Mouse (Mus musculus) stomach, postnatal 0 days (tissue): ENCODE data around the gene Sult1a1. TPM values are rescaled to one million over a fixed set of nuclear protein-coding genes. Genes with fewer than 3 reads are reported as not detected.

Experiments
- ATAC-seq: fragments of 200-750 bp; cut with Nextera tagmentation; 2 replicates; pipeline ENCODE4 v1.8.0; 2017; ENCODE audit not compliant: low FRiP score, low TSS enrichment
- DNase-seq: peaks from one replicate; pipeline ENCODE4 v3.0.0-alpha.2; 2016; ENCODE audit warnings: low spot score
- H3K27ac ChIP-seq: fragments of 300-500 bp; sonication (generic); replicated peaks from 2 replicates; pipeline ENCODE4 v1.5.1; 2014; ENCODE audit warnings: mild to moderate bottlenecking, control low read depth
- H3K27me3 ChIP-seq: fragments of 300-500 bp; sonication (generic); 2 replicates; pipeline ENCODE4 v1.6.1; 2014; ENCODE audit warnings: low read length; ENCODE audit not compliant: control insufficient read depth, insufficient read depth
- H3K36me3 ChIP-seq: fragments of 300-500 bp; sonication (generic); 2 replicates; pipeline ENCODE4 v1.6.1; 2014; ENCODE audit warnings: low read length, mixed read lengths; ENCODE audit not compliant: control insufficient read depth, insufficient read depth
- H3K4me1 ChIP-seq: fragments of 300-500 bp; sonication (generic); replicated peaks from 2 replicates; pipeline ENCODE4 v1.6.1; 2014; ENCODE audit warnings: antibody characterized with exemption; ENCODE audit not compliant: control insufficient read depth, insufficient read depth
- H3K4me2 ChIP-seq: fragments of 300-500 bp; sonication (generic); replicated peaks from 2 replicates; pipeline ENCODE4 v1.6.1; 2014; ENCODE audit warnings: low read depth, mild to moderate bottlenecking, control low read depth, moderate library complexity
- H3K4me3 ChIP-seq: fragments of 300-500 bp; sonication (generic); 2 replicates; pipeline ENCODE4 v1.5.1; 2014; ENCODE audit warnings: low read depth, low read length, control low read depth
- H3K9ac ChIP-seq: fragments of 300-500 bp; sonication (generic); 2 replicates; pipeline ENCODE4 v1.6.1; 2014; ENCODE audit warnings: mild to moderate bottlenecking, low read length, control low read depth, mixed read lengths
- H3K9me3 ChIP-seq: fragments of 300-500 bp; sonication (generic); 2 replicates; pipeline ENCODE4 v1.6.1; 2016; ENCODE audit warnings: low read length; ENCODE audit not compliant: control insufficient read depth
- CTCF ChIP-seq: IDR thresholded peaks from 2 replicates; pipeline ENCODE4 v1.5.1; 2016; ENCODE audit warnings: antibody characterized with exemption, low read depth, mild to moderate bottlenecking, moderate library complexity
- EP300 ChIP-seq: optimal IDR thresholded peaks from 2 replicates; pipeline ENCODE3; 2016; ENCODE audit warnings: antibody characterized with exemption
- WGBS: fragments of 180-500 bp; shearing (Covaris S2); extraction: QIAGEN DNeasy Blood & Tissue Kit; methylation state at CpG from one replicate; pipeline ENCODE4 v1.1.7; 2014; 5-methylcytosine and 5-hydroxymethylcytosine counted together
- polyA plus RNA-seq: library from polyadenylated mRNA; unstranded; fragments of >200 nt; fragmentation: Nextera tagmentation; extraction: Ambion mirVana; gene quantifications from 2 replicates; pipeline ENCODE4 v1.2.1, GENCODE M21; 2015

Gene Sult1a1
- polyA plus RNA-seq, 1 experiment from 2014 or later, result 10.9 TPM

- H3K9ac ChIP-seq, result no peak overlapping the region
- DNase-seq, result no peak
- H3K27me3 ChIP-seq, result no peaks in the 10 kb centered on the region
- H3K4me2 ChIP-seq, result no peak overlapping the region
- no peak for TF ChIP-seq CTCF
- no peak for TF ChIP-seq EP300
- ATAC-seq, result no peak
- H3K4me3 ChIP-seq, result no peak overlapping the region
- H3K4me1 ChIP-seq, result no peaks in the 10 kb centered on the region
- WGBS, result 79% methylated on average over 9 of the region's 9 CpGs
- no peak overlapping the region for H3K27ac ChIP-seq
- peaks cover 3% of the 10 kb centered on the region; the same call in 1 of the 2 replicates for H3K36me3 ChIP-seq
- no peaks in the 10 kb centered on the region for H3K9me3 ChIP-seq
Measured at GRCm38 (mm10) chr7:126667495-126668090, 8.6 kb downstream of the Sult1a1 start.

GRCm38 (mm10) chr7:126665269-126665668, 11.0 kb downstream of the Sult1a1 start:
- Histone ChIP-seq H3K9ac (no peak overlapping the region), H3K27ac (no peak overlapping the region), H3K4me3 (no peak overlapping the region), H3K4me1 (no peaks in the 10 kb centered on the region), H3K36me3 (no peaks in the 10 kb centered on the region), H3K4me2 (no peak overlapping the region), H3K9me3 (no peaks in the 10 kb centered on the region), H3K27me3 (no peaks in the 10 kb centered on the region)
- TF ChIP-seq CTCF (no peak), EP300 (no peak)
- DNase-seq (no peak), ATAC-seq (no peak)
- WGBS, result 82% methylated on average over 3 of the region's 3 CpGs

GRCm38 (mm10) chr7:126663646-126664045, 12.6 kb downstream of the Sult1a1 start:
- no peaks in the 10 kb centered on the region for H3K9me3 ChIP-seq
- no peak for TF ChIP-seq EP300
- no peak for TF ChIP-seq CTCF
- WGBS, result 46% methylated on average over 8 of the region's 8 CpGs
- no peak overlapping the region for H3K9ac ChIP-seq
- DNase-seq (no peak), ATAC-seq (peak; percentile 10; the same call in 1 of the 2 replicates)
- no peak overlapping the region for H3K4me2 ChIP-seq
- H3K36me3 ChIP-seq, result no peaks in the 10 kb centered on the region
- H3K27ac ChIP-seq, result no peak overlapping the region
- H3K4me3 ChIP-seq, result no peak overlapping the region
- no peaks in the 10 kb centered on the region for H3K27me3 ChIP-seq
- H3K4me1 ChIP-seq, result no peaks in the 10 kb centered on the region

- no peak for TF ChIP-seq CTCF
- no peak for TF ChIP-seq EP300
- ATAC-seq, result no peak
Measured at GRCm38 (mm10) chr7:126659771-126660170, 16.5 kb downstream of the Sult1a1 start.

GRCm38 (mm10) chr7:126657522-126657921, 18.7 kb downstream of the Sult1a1 start:
- H3K9me3 ChIP-seq, result no peaks in the 10 kb centered on the region
- no peaks in the 10 kb centered on the region for H3K36me3 ChIP-seq
- H3K4me2 ChIP-seq, result no peak overlapping the region
- H3K27ac ChIP-seq, result no peak overlapping the region
- no peak overlapping the region for H3K9ac ChIP-seq
- 85% methylated on average over 1 of the region's 1 CpGs for WGBS
- no peaks in the 10 kb centered on the region for H3K27me3 ChIP-seq
- TF ChIP-seq EP300, result no peak
- no peak for TF ChIP-seq CTCF
- H3K4me1 ChIP-seq, result no peaks in the 10 kb centered on the region
- DNase-seq (no peak), ATAC-seq (no peak)
- no peak overlapping the region for H3K4me3 ChIP-seq

More at GRCm38 (mm10) chr7:126659771-126660170, 16.5 kb downstream of the Sult1a1 start:
- H3K9me3 ChIP-seq, result no peaks in the 10 kb centered on the region
- WGBS, result 78% methylated on average over 3 of the region's 3 CpGs
- no peaks in the 10 kb centered on the region for H3K4me1 ChIP-seq
- H3K4me3 ChIP-seq, result no peak overlapping the region
- no peak overlapping the region for H3K4me2 ChIP-seq
- H3K9ac ChIP-seq, result no peak overlapping the region
- no peak overlapping the region for H3K27ac ChIP-seq
- no peaks in the 10 kb centered on the region for H3K27me3 ChIP-seq
- no peaks in the 10 kb centered on the region for H3K36me3 ChIP-seq
- no peak for DNase-seq

GRCm38 (mm10) chr7:126655695-126656094, 20.5 kb downstream of the Sult1a1 start:
- ATAC-seq (no peak), DNase-seq (no peak)
- H3K27ac ChIP-seq, result no peak overlapping the region
- H3K27me3 ChIP-seq, result no peaks in the 10 kb centered on the region
- 83% methylated on average over 3 of the region's 3 CpGs for WGBS
- H3K4me3 ChIP-seq, result no peak overlapping the region
- no peak overlapping the region for H3K9ac ChIP-seq
- H3K4me2 ChIP-seq, result no peak overlapping the region
- H3K9me3 ChIP-seq, result no peaks in the 10 kb centered on the region
- TF ChIP-seq CTCF, result no peak
- TF ChIP-seq EP300, result no peak
- no peaks in the 10 kb centered on the region for H3K36me3 ChIP-seq
- H3K4me1 ChIP-seq, result no peaks in the 10 kb centered on the region
